Mouse (Mus musculus): ENCODE data around the gene Vmn2r75.
"Not testable (repeated sequence)": the region's sequence is repeated elsewhere in the genome, so short reads cannot be mapped to it uniquely, and the experiment has no call there.

The Vmn2r75 gene

GRCm38 (mm10) chr7:86171678-86172077, at the start of gene Vmn2r75:
Gene Vmn2r75 (minus strand): TSS chr7:86171778.
- DNase-seq (ENCODE audit: low read depth, low spot score): not testable (repeated sequence)

- no peak for DNase-seq (ENCODE audit: low read depth, low spot score)
Observed at GRCm38 (mm10) chr7:86211345-86211744, 39.8 kb upstream of the Vmn2r75 start.

All from CD4-positive, CD25-positive, alpha-beta regulatory T cell, adult 2 months (primary cell).